Mouse (Mus musculus): ENCODE results near the gene Grip2.

GRCm38 (mm10) chr6:91832863-91833440 is 5.9 kb upstream of the Grip2 start:
- TF ChIP-seq POLR2A (IDR thresholded peaks at IDR 0.05; ENCODE audit: low read depth, low read length) = no peak
- TF ChIP-seq CTCF (IDR thresholded peaks at IDR 0.05; ENCODE audit: borderline replicate concordance, insufficient read depth, low read length) = no peak
